20 mouse cellular contexts compared by ENCODE assay signal in the genomic region with DNA sequence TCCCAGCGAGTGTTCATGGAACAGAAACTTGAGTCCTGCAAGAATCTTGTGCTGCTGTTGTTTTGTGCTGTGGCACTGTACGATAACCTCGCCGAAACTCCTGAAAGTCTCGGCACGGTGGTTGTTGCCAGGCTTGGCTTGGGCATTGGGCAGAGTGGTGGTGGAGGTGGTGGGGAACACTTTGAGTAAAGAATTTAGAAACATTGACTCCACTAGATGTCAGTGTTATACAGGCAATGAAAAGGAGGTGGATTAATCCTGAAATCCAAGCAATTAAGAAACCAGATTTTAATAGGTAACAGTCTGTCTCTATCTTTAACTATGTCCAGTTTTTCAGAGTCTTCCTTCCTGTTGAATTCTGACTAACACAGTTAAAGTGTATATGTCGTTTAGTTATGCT.
DNase-seq lines count a peak whose midpoint lies in the region; ATAC-seq and TF ChIP-seq lines count a peak whose summit lies in the region.
"Had no signal": no experiment of that assay in that cellular context is flagged by ENCODE, and none has a peak within 500 bp of the region (broad histone marks: within the 10 kb centered on the region; RNA-seq: fewer than 3 reads in every experiment).

No protein-coding gene starts in this region.

- peak; percentile 45 for TF ChIP-seq CTCF in gastrocnemius, adult 2 months (IDR thresholded peaks at IDR 0.05)
- peak; percentile 57; the same call in 1 of the 2 replicates for TF ChIP-seq CTCF in kidney, postnatal 0 days (IDR thresholded peaks at IDR 0.05; ENCODE audit: low read depth)
- TF ChIP-seq CTCF in brain, embryonic 14.5 days (IDR thresholded peaks at IDR 0.05; ENCODE audit: borderline replicate concordance, extremely low read depth, insufficient read depth, insufficient read length), result peak; percentile 7; the same call in 1 of the 2 replicates

- 83% methylated on average over 7 of the region's 7 CpGs for WGBS in kidney, postnatal 0 days
- WGBS in kidney, embryonic 15.5 days, result 87% methylated on average over 7 of the region's 7 CpGs
- 90% methylated on average over 7 of the region's 7 CpGs for WGBS in midbrain, embryonic 14.5 days
- WGBS in midbrain, embryonic 15.5 days, result 88% methylated on average over 7 of the region's 7 CpGs

- no peaks in the 10 kb centered on the region for H3K9me3 ChIP-seq in kidney, postnatal 0 days (replicated peaks; ENCODE audit: low read length)
- H3K9me3 ChIP-seq in kidney, embryonic 15.5 days (replicated peaks), result no peaks in the 10 kb centered on the region
- H3K9me3 ChIP-seq in midbrain, embryonic 14.5 days (ENCODE audit: control insufficient read depth, low read length), result no peaks in the 10 kb centered on the region
- H3K9me3 ChIP-seq in midbrain, embryonic 15.5 days, result no peaks in the 10 kb centered on the region
- H3K9me3 ChIP-seq: midbrain, embryonic 12.5 days; neural tube, embryonic 15.5 days had no signal

- peaks cover 36% of the 10 kb centered on the region for H3K36me3 ChIP-seq in kidney, postnatal 0 days (ENCODE audit: insufficient read depth, low read length)
- peaks cover 57% of the 10 kb centered on the region for H3K36me3 ChIP-seq in kidney, embryonic 15.5 days
- H3K36me3 ChIP-seq in midbrain, embryonic 14.5 days (ENCODE audit: control insufficient read depth, insufficient read depth, low read length), result peaks cover 56% of the 10 kb centered on the region
- H3K36me3 ChIP-seq in midbrain, embryonic 15.5 days (replicated peaks), result peaks cover 10% of the 10 kb centered on the region; the same call in 1 of the 2 replicates

- H3K4me3 ChIP-seq in gastrocnemius, adult 2 months, result no peak overlapping the region
- no peak overlapping the region for H3K4me3 ChIP-seq in kidney, postnatal 0 days (replicated peaks; ENCODE audit: low read depth, low read length)
- H3K4me3 ChIP-seq in kidney, embryonic 15.5 days (replicated peaks), result no peak overlapping the region
- H3K4me3 ChIP-seq in midbrain, embryonic 14.5 days (replicated peaks; ENCODE audit: low read depth, low read length), result no peak overlapping the region
- no peak overlapping the region for H3K4me3 ChIP-seq in midbrain, embryonic 15.5 days
- H3K4me3 ChIP-seq: midbrain, embryonic 12.5 days; neural tube, embryonic 15.5 days had no signal

- H3K4me1 ChIP-seq in kidney, postnatal 0 days (replicated peaks; ENCODE audit: insufficient read depth, low read length), result no peaks in the 10 kb centered on the region
- no peaks in the 10 kb centered on the region for H3K4me1 ChIP-seq in kidney, embryonic 15.5 days
- H3K4me1 ChIP-seq in midbrain, embryonic 14.5 days (ENCODE audit: control insufficient read depth, insufficient read depth, low read length), result peaks cover 19% of the 10 kb centered on the region; the same call in 1 of the 2 replicates
- H3K4me1 ChIP-seq in midbrain, embryonic 15.5 days, result peaks cover 27% of the 10 kb centered on the region

- H3K27me3 ChIP-seq in kidney, postnatal 0 days (ENCODE audit: insufficient read depth, low read length), result no peaks in the 10 kb centered on the region
- H3K27me3 ChIP-seq in kidney, embryonic 15.5 days, result no peaks in the 10 kb centered on the region
- no peaks in the 10 kb centered on the region for H3K27me3 ChIP-seq in midbrain, embryonic 14.5 days (ENCODE audit: control insufficient read depth, insufficient read depth, low read length)
- H3K27me3 ChIP-seq in midbrain, embryonic 15.5 days (replicated peaks), result no peaks in the 10 kb centered on the region
- H3K27me3 ChIP-seq: midbrain, embryonic 12.5 days; neural tube, embryonic 15.5 days had no signal

- no peak overlapping the region for H3K27ac ChIP-seq in gastrocnemius, adult 2 months
- H3K27ac ChIP-seq in kidney, postnatal 0 days, result no peak overlapping the region
- H3K27ac ChIP-seq in kidney, embryonic 15.5 days, result no peak overlapping the region
- H3K27ac ChIP-seq in midbrain, embryonic 14.5 days (replicated peaks; ENCODE audit: low read depth, low read length), result no peak overlapping the region
- no peak overlapping the region for H3K27ac ChIP-seq in midbrain, embryonic 15.5 days
- H3K27ac ChIP-seq: macrophage; midbrain, embryonic 12.5 days; neural tube, embryonic 15.5 days had no signal

- intact Hi-C loops in gastrocnemius, adult 2 months (cut with DNase I), result loop anchor here (5.0 kb wide), 1 partner anchor 275 kb away; no protein-coding TSS in a partner anchor

- H3K9ac ChIP-seq in kidney, postnatal 0 days (ENCODE audit: low read depth, low read length), result no peak overlapping the region
- no peak overlapping the region for H3K9ac ChIP-seq in kidney, embryonic 15.5 days
- no peak overlapping the region for H3K9ac ChIP-seq in midbrain, embryonic 14.5 days (replicated peaks; ENCODE audit: low read length)
- no peak overlapping the region for H3K9ac ChIP-seq in midbrain, embryonic 15.5 days
- H3K9ac ChIP-seq: midbrain, embryonic 12.5 days; neural tube, embryonic 15.5 days had no signal

- no peak for TF ChIP-seq POLR2A in brain, embryonic 14.5 days (IDR thresholded peaks at IDR 0.05; ENCODE audit: borderline replicate concordance, extremely low read depth, insufficient read depth, insufficient read length, poor library complexity, severe bottlenecking)

- no peak overlapping the region for H3K4me2 ChIP-seq in kidney, postnatal 0 days (ENCODE audit: low read length)
- no peak overlapping the region for H3K4me2 ChIP-seq in kidney, embryonic 15.5 days
- no peak overlapping the region for H3K4me2 ChIP-seq in midbrain, embryonic 14.5 days (ENCODE audit: low read length)
- H3K4me2 ChIP-seq in midbrain, embryonic 15.5 days, result no peak overlapping the region
- H3K4me2 ChIP-seq: midbrain, embryonic 12.5 days; neural tube, embryonic 15.5 days had no signal

- ATAC-seq in kidney, postnatal 0 days (replicated peaks; ENCODE audit: low FRiP score, low read depth), result no peak
- no peak for ATAC-seq in kidney, embryonic 15.5 days (replicated peaks; ENCODE audit: low FRiP score)
- ATAC-seq in midbrain, embryonic 14.5 days (ENCODE audit: low FRiP score, low TSS enrichment), result no peak
- ATAC-seq in midbrain, embryonic 15.5 days (replicated peaks), result no peak
- ATAC-seq in megakaryocyte progenitor cell, adult 5-6 weeks (replicated peaks; ENCODE audit: poor library complexity), result no peak
- ATAC-seq: activated CD4-positive, CD25-positive, alpha-beta regulatory T cell, adult 4 months; forebrain, embryonic 16.5 days had no signal

- DNase-seq in gastrocnemius, adult 2 months, result no peak
- no peak for DNase-seq in gastrocnemius, postnatal 4 days (ENCODE audit: low spot score in 2 of 2)
- peak; percentile 42 for DNase-seq in kidney, postnatal 0 days (ENCODE audit: low spot score)
- peak; percentile 67 for DNase-seq in midbrain, embryonic 14.5 days
- DNase-seq in brain, embryonic 14.5 days (ENCODE audit: low read depth), result peak; percentile 61
- DNase-seq: adrenal gland, postnatal 14 days; cerebellum, adult 11 months; heart, postnatal 4 days; kidney, adult 9 months; lung, adult 18-20 months; right cerebral cortex, postnatal 25 days; thymus, adult 18-20 months had no signal

Comparison
In these comparisons a context has a peak if more than half of its experiments do, and no peak if none do; other contexts are left out.
1. DNase-seq: peak in kidney, postnatal 0 days (single experiment), midbrain, embryonic 14.5 days (single experiment) and brain, embryonic 14.5 days (single experiment); none in gastrocnemius, adult 2 months (single experiment) and gastrocnemius, postnatal 4 days (0 of 2).
2. CTCF ChIP-seq: peak in every context shown above with its lines; median percentile 57 in kidney, postnatal 0 days; 45 in gastrocnemius, adult 2 months; 7 in brain, embryonic 14.5 days.